Mouse (Mus musculus) ovary, adult 18-20 months (tissue): ENCODE measurements around the gene Wnk2.
A peak's percentile ranks its signal among the peaks of the same experiment; 100 is the strongest.

Experiments used
- DNase-seq: peaks from one replicate; pipeline ENCODE4 v3.0.0; 2022; ENCODE audit warnings: low spot score, mixed read lengths

The Wnk2 gene

GRCm38 (mm10) chr13:49178839-49179585 lies 31.2 kb upstream of the Wnk2 start:
- DNase-seq, result peak; percentile 69

GRCm38 (mm10) chr13:49175509-49175908 lies 27.7 kb upstream of the Wnk2 start:
- DNase-seq, result no peak

- DNase-seq, result peak; percentile 77
These were observed 25.3 kb upstream of the Wnk2 start for GRCm38 (mm10) chr13:49172971-49173596.

- DNase-seq, result no peak
These were observed 24.5 kb upstream of the Wnk2 start for GRCm38 (mm10) chr13:49172335-49172734.

- no peak for DNase-seq
These were observed 23.9 kb upstream of the Wnk2 start for GRCm38 (mm10) chr13:49171729-49172128.

GRCm38 (mm10) chr13:49170623-49171022 lies 22.8 kb upstream of the Wnk2 start:
- DNase-seq, result no peak

GRCm38 (mm10) chr13:49169448-49170207 lies 21.8 kb upstream of the Wnk2 start:
- DNase-seq, result peak; percentile 70

GRCm38 (mm10) chr13:49167081-49167480 lies 19.3 kb upstream of the Wnk2 start:
- no peak for DNase-seq

GRCm38 (mm10) chr13:49163645-49164044 lies 15.8 kb upstream of the Wnk2 start:
- DNase-seq, result no peak

- DNase-seq, result no peak
These were observed 14.9 kb upstream of the Wnk2 start for GRCm38 (mm10) chr13:49162722-49163121.

- DNase-seq, result no peak
These were observed 13.4 kb upstream of the Wnk2 start for GRCm38 (mm10) chr13:49161236-49161635.

- no peak for DNase-seq
These were observed 10.4 kb upstream of the Wnk2 start for GRCm38 (mm10) chr13:49158040-49158713.

- no peak for DNase-seq
These were observed 8.8 kb upstream of the Wnk2 start for GRCm38 (mm10) chr13:49156645-49157044.

GRCm38 (mm10) chr13:49154621-49155020 lies 6.8 kb upstream of the Wnk2 start:
- DNase-seq, result no peak

- DNase-seq, result no peak
These were observed 6.2 kb upstream of the Wnk2 start for GRCm38 (mm10) chr13:49154028-49154427.

- DNase-seq, result no peak
These were observed 873 bp upstream of the Wnk2 start for GRCm38 (mm10) chr13:49148687-49149086.

GRCm38 (mm10) chr13:49147007-49147857 lies 582 bp downstream of the Wnk2 start:
- no peak for DNase-seq

- DNase-seq, result no peak
These were observed 1.2 kb downstream of the Wnk2 start for GRCm38 (mm10) chr13:49146698-49147006.

GRCm38 (mm10) chr13:49146040-49146697 lies 1.6 kb downstream of the Wnk2 start:
- DNase-seq, result no peak

GRCm38 (mm10) chr13:49145396-49145795 lies 2.4 kb downstream of the Wnk2 start:
- DNase-seq, result peak; percentile 33

- DNase-seq, result no peak
These were observed 3.4 kb downstream of the Wnk2 start for GRCm38 (mm10) chr13:49144451-49144850.
